Comparison of ENCODE assay signal across 8 mouse cellular contexts in the genomic region with DNA sequence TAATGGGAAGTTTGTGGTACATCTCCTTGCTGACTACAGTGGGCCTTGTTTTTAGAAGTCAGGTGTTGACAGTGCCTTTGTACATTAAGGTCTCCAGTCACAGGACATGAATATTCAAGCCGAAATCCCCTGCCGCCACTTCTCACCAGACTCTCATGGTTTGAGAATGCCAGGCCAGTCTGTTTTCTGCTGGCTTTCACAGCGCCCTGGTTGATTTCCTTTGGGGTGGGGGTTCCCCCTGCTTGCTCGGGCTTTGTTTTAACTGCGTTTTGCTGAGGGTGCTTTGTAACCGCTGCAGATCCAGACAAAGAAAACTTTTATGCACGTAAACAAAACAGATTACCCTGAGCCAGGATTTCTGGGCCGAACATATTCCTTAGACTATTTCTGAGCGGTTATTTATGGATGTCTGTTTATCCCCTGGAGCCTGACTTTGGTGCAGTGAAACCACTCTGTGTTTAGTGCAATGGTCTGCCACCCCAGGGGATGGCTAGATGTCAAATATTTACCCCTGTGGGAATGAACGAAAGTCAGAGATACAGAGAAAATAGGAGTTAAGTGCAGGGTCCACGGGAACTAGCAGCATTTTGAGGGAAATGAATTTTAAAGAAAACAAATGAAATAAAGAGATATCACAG.
DNase-seq lines count a peak whose midpoint lies in the region; ATAC-seq and TF ChIP-seq lines count a peak whose summit lies in the region.

No protein-coding gene starts in this region.

- TF ChIP-seq EP300 in heart, postnatal 0 days (IDR thresholded peaks at IDR 0.05; ENCODE audit: low read depth) = no peak
- TF ChIP-seq EP300 in liver, postnatal 0 days (IDR thresholded peaks at IDR 0.05; ENCODE audit: low read depth) = no peak

- no peaks in the 10 kb centered on the region for H3K36me3 ChIP-seq in embryonic facial prominence, embryonic 14.5 days (ENCODE audit: control insufficient read depth, insufficient read depth, low read length)
- no peaks in the 10 kb centered on the region for H3K36me3 ChIP-seq in heart, postnatal 0 days (replicated peaks; ENCODE audit: control insufficient read depth, insufficient read depth, low read length)
- no peaks in the 10 kb centered on the region for H3K36me3 ChIP-seq in midbrain, embryonic 13.5 days
- no peaks in the 10 kb centered on the region for H3K36me3 ChIP-seq in liver, postnatal 0 days (replicated peaks; ENCODE audit: insufficient read depth, low read length)

- H3K27ac ChIP-seq in embryonic facial prominence, embryonic 14.5 days (replicated peaks; ENCODE audit: low read depth, low read length) = peak overlapping the region; percentile 82
- H3K27ac ChIP-seq in heart, postnatal 0 days (ENCODE audit: low read depth) = 0 out of 2 replicates have a peak overlapping the region, but pooled peaks have one; percentile 11
- peak overlapping the region; percentile 68 for H3K27ac ChIP-seq in midbrain, embryonic 13.5 days
- H3K27ac ChIP-seq in liver, postnatal 0 days (ENCODE audit: low read depth) = no peak overlapping the region

- peak; percentile 22; the same call in 1 of the 2 replicates for ATAC-seq in embryonic facial prominence, embryonic 14.5 days (ENCODE audit: low read depth)
- no peak for ATAC-seq in heart, postnatal 0 days (ENCODE audit: insufficient read depth, low read depth)
- peak; percentile 63 for ATAC-seq in midbrain, embryonic 13.5 days
- ATAC-seq in liver, postnatal 0 days = no peak

- TF ChIP-seq CTCF in heart, postnatal 0 days (IDR thresholded peaks at IDR 0.05; ENCODE audit: low read depth) = no peak
- TF ChIP-seq CTCF in liver, postnatal 0 days (IDR thresholded peaks at IDR 0.05; ENCODE audit: low read depth) = no peak

- H3K4me2 ChIP-seq in embryonic facial prominence, embryonic 14.5 days (ENCODE audit: low read depth, low read length) = 0 out of 2 replicates have a peak overlapping the region, but pooled peaks have one; percentile 0
- no peak overlapping the region for H3K4me2 ChIP-seq in heart, postnatal 0 days (ENCODE audit: low read depth, low read length)
- H3K4me2 ChIP-seq in midbrain, embryonic 13.5 days (replicated peaks) = peak overlapping the region; percentile 30
- no peak overlapping the region for H3K4me2 ChIP-seq in liver, postnatal 0 days (ENCODE audit: low read depth, low read length)

- peaks cover 25% of the 10 kb centered on the region for H3K4me1 ChIP-seq in embryonic facial prominence, embryonic 14.5 days (ENCODE audit: control insufficient read depth, insufficient read depth, low read length)
- peaks cover 11% of the 10 kb centered on the region; the same call in 1 of the 2 replicates for H3K4me1 ChIP-seq in heart, postnatal 0 days (ENCODE audit: control insufficient read depth, insufficient read depth)
- peaks cover 26% of the 10 kb centered on the region for H3K4me1 ChIP-seq in midbrain, embryonic 13.5 days (replicated peaks)
- H3K4me1 ChIP-seq in liver, postnatal 0 days (ENCODE audit: insufficient read depth) = no peaks in the 10 kb centered on the region

- peak; percentile 7 for DNase-seq in kidney, postnatal 14 days
- no peak for DNase-seq in kidney, postnatal 36 days
- DNase-seq in embryonic facial prominence, embryonic 14.5 days (ENCODE audit: low spot score) = peak; percentile 34
- no peak for DNase-seq in heart, postnatal 0 days (ENCODE audit: low spot score)
- DNase-seq in liver, postnatal 0 days = no peak
- no peak for DNase-seq in urinary bladder, adult 2 months (ENCODE audit: low spot score)
- no peak for DNase-seq in adrenal gland, postnatal 4 days (ENCODE audit: low spot score in 2 of 2)

- no peaks in the 10 kb centered on the region for H3K9me3 ChIP-seq in embryonic facial prominence, embryonic 14.5 days (ENCODE audit: control insufficient read depth, low read length)
- H3K9me3 ChIP-seq in heart, postnatal 0 days (replicated peaks; ENCODE audit: control insufficient read depth, low read length) = no peaks in the 10 kb centered on the region
- no peaks in the 10 kb centered on the region for H3K9me3 ChIP-seq in midbrain, embryonic 13.5 days
- H3K9me3 ChIP-seq in liver, postnatal 0 days (ENCODE audit: low read length) = no peaks in the 10 kb centered on the region

- 24% methylated on average over 11 of the region's 11 CpGs for WGBS in embryonic facial prominence, embryonic 14.5 days
- 42% methylated on average over 11 of the region's 11 CpGs for WGBS in heart, postnatal 0 days
- 18% methylated on average over 11 of the region's 11 CpGs for WGBS in midbrain, embryonic 13.5 days
- 54% methylated on average over 11 of the region's 11 CpGs for WGBS in liver, postnatal 0 days (ENCODE audit: insufficient replicate concordance)

- no peak overlapping the region for H3K4me3 ChIP-seq in embryonic facial prominence, embryonic 14.5 days (ENCODE audit: low read depth, low read length)
- no peak overlapping the region for H3K4me3 ChIP-seq in heart, postnatal 0 days (ENCODE audit: low read depth, low read length)
- H3K4me3 ChIP-seq in midbrain, embryonic 13.5 days (replicated peaks) = no peak overlapping the region
- H3K4me3 ChIP-seq in liver, postnatal 0 days (ENCODE audit: low read depth, low read length) = no peak overlapping the region

- H3K9ac ChIP-seq in embryonic facial prominence, embryonic 14.5 days (ENCODE audit: low read depth, low read length) = peak overlapping the region; percentile 45
- H3K9ac ChIP-seq in heart, postnatal 0 days (replicated peaks; ENCODE audit: low read depth, low read length) = no peak overlapping the region
- H3K9ac ChIP-seq in midbrain, embryonic 13.5 days (replicated peaks) = peak overlapping the region; percentile 52; the same call in 1 of the 2 replicates
- no peak overlapping the region for H3K9ac ChIP-seq in liver, postnatal 0 days (replicated peaks)

- H3K27me3 ChIP-seq in embryonic facial prominence, embryonic 14.5 days (replicated peaks; ENCODE audit: control insufficient read depth, insufficient read depth, low read length) = no peaks in the 10 kb centered on the region
- H3K27me3 ChIP-seq in heart, postnatal 0 days (ENCODE audit: control insufficient read depth, insufficient read depth, low read length) = no peaks in the 10 kb centered on the region
- H3K27me3 ChIP-seq in midbrain, embryonic 13.5 days = no peaks in the 10 kb centered on the region
- H3K27me3 ChIP-seq in liver, postnatal 0 days (ENCODE audit: insufficient read depth, low read length) = no peaks in the 10 kb centered on the region

Comparison
In these comparisons a context has a peak if more than half of its experiments do, and no peak if none do; other contexts are left out.
1. DNase-seq: peak in kidney, postnatal 14 days (single experiment) and embryonic facial prominence, embryonic 14.5 days (single experiment); none in kidney, postnatal 36 days (0 of 2), heart, postnatal 0 days (single experiment), liver, postnatal 0 days (single experiment), urinary bladder, adult 2 months (single experiment) and adrenal gland, postnatal 4 days (0 of 2).
2. ATAC-seq: peak in embryonic facial prominence, embryonic 14.5 days (single experiment) and midbrain, embryonic 13.5 days (single experiment); none in heart, postnatal 0 days (single experiment) and liver, postnatal 0 days (single experiment).
3. H3K4me2 ChIP-seq: peak in embryonic facial prominence, embryonic 14.5 days (single experiment) and midbrain, embryonic 13.5 days (single experiment); none in heart, postnatal 0 days (single experiment) and liver, postnatal 0 days (single experiment).
4. H3K9ac ChIP-seq: peak in embryonic facial prominence, embryonic 14.5 days (single experiment) and midbrain, embryonic 13.5 days (single experiment); none in heart, postnatal 0 days (single experiment) and liver, postnatal 0 days (single experiment).